Mouse (Mus musculus) CD8-positive naive resting alpha-beta T cell, adult 57 days (primary cell): ENCODE data around the gene Olfr247. TPM values are rescaled to one million over a fixed set of nuclear protein-coding genes. Genes with fewer than 3 reads are reported as not detected.

Source experiments
- total RNA-seq: library from RNA; stranded (reverse); gene quantifications from one replicate; pipeline ENCODE4 v1.2.4, GENCODE M21; 2023

Olfr247 gene
- not detected for total RNA-seq

GRCm38 (mm10) chr10:129976040-129976439 is at the start of gene Olfr247:
TSS of gene Olfr247 (minus strand) at chr10:129976140.

GRCm38 (mm10) chr10:130012321-130012720 is 36.4 kb upstream of the Olfr247 start, which contains the start of gene Olfr820:
TSS of gene Olfr820 (plus strand) at chr10:130012621.

GRCm38 (mm10) chr10:129984962-129985361 is 9.0 kb upstream of the Olfr247 start, which contains the start of gene Gm10310:
TSS of gene Gm10310 (minus strand) at chr10:129985062.

GRCm38 (mm10) chr10:129967166-129967565 is 8.8 kb downstream of the Olfr247 start, which contains the start of gene Olfr819:
TSS of gene Olfr819 (minus strand) at chr10:129967266.

GRCm38 (mm10) chr10:129949000-129949399 is 26.9 kb downstream of the Olfr247 start, which contains the start of gene Olfr818:
TSS of gene Olfr818 (minus strand) at chr10:129949100.

Other genes with a start within 250 kb of the Olfr247 start
- not detected for gene Olfr805, start 246.8 kb downstream of the Olfr247 start, total RNA-seq
- gene Olfr806, start 234.2 kb downstream of the Olfr247 start, total RNA-seq, result not detected
- gene Olfr807, start 218.3 kb downstream of the Olfr247 start, total RNA-seq, result not detected
- gene Olfr808, start 210.7 kb downstream of the Olfr247 start, total RNA-seq, result not detected
- gene Olfr809, start 201.5 kb downstream of the Olfr247 start, total RNA-seq, result not detected
- not detected for gene Olfr810, start 181.2 kb downstream of the Olfr247 start, total RNA-seq
- not detected for gene Olfr811, start 171.7 kb downstream of the Olfr247 start, total RNA-seq
- gene Olfr812, start 130.0 kb downstream of the Olfr247 start, total RNA-seq, result not detected
- not detected for gene Olfr813, start 120.8 kb downstream of the Olfr247 start, total RNA-seq
- gene Olfr814, start 96.3 kb downstream of the Olfr247 start, total RNA-seq, result not detected
- not detected for gene Olfr815, start 70.3 kb downstream of the Olfr247 start, total RNA-seq
- not detected for gene Olfr816, start 60.5 kb downstream of the Olfr247 start, total RNA-seq
- not detected for gene Olfr818, start 27.0 kb downstream of the Olfr247 start, total RNA-seq
- not detected for gene Olfr819, start 8.9 kb downstream of the Olfr247 start, total RNA-seq
- gene Gm10310, start 8.9 kb upstream of the Olfr247 start, total RNA-seq, result 0.15 TPM
- not detected for gene Olfr820, start 36.5 kb upstream of the Olfr247 start, total RNA-seq
- not detected for gene Olfr821, start 54.2 kb upstream of the Olfr247 start, total RNA-seq
- gene Olfr822, start 95.1 kb upstream of the Olfr247 start, total RNA-seq, result not detected
- not detected for gene Olfr823, start 139.2 kb upstream of the Olfr247 start, total RNA-seq
- not detected for gene Olfr824, start 153.9 kb upstream of the Olfr247 start, total RNA-seq
- gene Olfr825, start 190.6 kb upstream of the Olfr247 start, total RNA-seq, result not detected
- not detected for gene Olfr826, start 208.0 kb upstream of the Olfr247 start, total RNA-seq
- gene Olfr827, start 238.3 kb upstream of the Olfr247 start, total RNA-seq, result not detected